Mouse (Mus musculus) erythroblast, embryonic 14.5 days (primary cell): Measurements from ENCODE around the gene Sec24a.

Experiments
- GATA1 ChIP-seq: IDR thresholded peaks from 2 replicates; pipeline ENCODE4 v1.6.1; 2012; ENCODE audit warnings: low read length, inconsistent platforms, mixed read lengths
- TAL1 ChIP-seq: IDR thresholded peaks from 3 replicates; pipeline ENCODE4 v1.6.1; 2012; ENCODE audit warnings: low read length, inconsistent platforms, mixed read lengths

GRCm38 (mm10) chr11:51738651-51739403 lies 24.6 kb downstream of the Sec24a start:
- 0 out of 2 replicates have a peak, but pooled peaks have one; percentile 25 for TF ChIP-seq GATA1
- TF ChIP-seq TAL1: no peak
